Mouse (Mus musculus) left cerebral cortex, adult 11 months (tissue): ENCODE results near the gene Irgm2.
"Not testable (repeated sequence)": the region's sequence is repeated elsewhere in the genome, so short reads cannot be mapped to it uniquely, and the experiment has no call there.

Experiments
- DNase-seq: peaks from one replicate; pipeline ENCODE4 v3.0.0; 2022; ENCODE audit warnings: low spot score

Irgm2 gene

GRCm38 (mm10) chr11:58213673-58214342 is 14.4 kb downstream of the Irgm2 start:
- no peak for DNase-seq

GRCm38 (mm10) chr11:58214391-58215048 is 15.1 kb downstream of the Irgm2 start:
- DNase-seq: peak; percentile 35

GRCm38 (mm10) chr11:58215049-58215430 is 15.6 kb downstream of the Irgm2 start:
- not testable (repeated sequence) for DNase-seq

- no peak for DNase-seq
Measured at GRCm38 (mm10) chr11:58215814-58216213, 16.4 kb downstream of the Irgm2 start.

- DNase-seq: no peak
Measured at GRCm38 (mm10) chr11:58216823-58217222, 17.4 kb downstream of the Irgm2 start.

GRCm38 (mm10) chr11:58223751-58224150 is 24.3 kb downstream of the Irgm2 start:
- no peak for DNase-seq

- DNase-seq: no peak
Measured at GRCm38 (mm10) chr11:58224313-58224712, 24.9 kb downstream of the Irgm2 start.

- not testable (repeated sequence) for DNase-seq
Measured at GRCm38 (mm10) chr11:58224872-58225271, 25.5 kb downstream of the Irgm2 start.

- DNase-seq: peak; percentile 56
Measured at GRCm38 (mm10) chr11:58225655-58226054, 26.2 kb downstream of the Irgm2 start.

- no peak for DNase-seq
Measured at GRCm38 (mm10) chr11:58226425-58226824, 27.0 kb downstream of the Irgm2 start.

- not testable (repeated sequence) for DNase-seq
Measured at GRCm38 (mm10) chr11:58228021-58228420, 28.6 kb downstream of the Irgm2 start.

- no peak for DNase-seq
Measured at GRCm38 (mm10) chr11:58230396-58230910, 31.0 kb downstream of the Irgm2 start.

GRCm38 (mm10) chr11:58231156-58231555 is 31.7 kb downstream of the Irgm2 start:
- no peak for DNase-seq

- DNase-seq: not testable (repeated sequence)
Measured at GRCm38 (mm10) chr11:58234551-58234950, 35.1 kb downstream of the Irgm2 start.

- no peak for DNase-seq
Measured at GRCm38 (mm10) chr11:58235152-58235551, 35.7 kb downstream of the Irgm2 start.

GRCm38 (mm10) chr11:58238840-58239791 is 39.7 kb downstream of the Irgm2 start:
- no peak for DNase-seq

- DNase-seq: no peak
Measured at GRCm38 (mm10) chr11:58247294-58247693, 47.9 kb downstream of the Irgm2 start.

GRCm38 (mm10) chr11:58249203-58249981 is 50.0 kb downstream of the Irgm2 start:
- DNase-seq: no peak

- DNase-seq: no peak
Measured at GRCm38 (mm10) chr11:58250550-58250949, 51.1 kb downstream of the Irgm2 start.

GRCm38 (mm10) chr11:58254411-58254810 is 55.0 kb downstream of the Irgm2 start:
- peak; percentile 8 for DNase-seq

GRCm38 (mm10) chr11:58257816-58258215 is 58.4 kb downstream of the Irgm2 start:
- DNase-seq: no peak
